Mouse (Mus musculus): ENCODE data around the gene Hoxa10.

Gene Hoxa10

GRCm38 (mm10) chr6:52240389-52241000 is at the start of gene Hoxa10:
Gene Hoxa10, minus strand, starts transcription at chr6:52240854.
- peak; percentile 69 for DNase-seq (ENCODE audit: low spot score)

DNA sequence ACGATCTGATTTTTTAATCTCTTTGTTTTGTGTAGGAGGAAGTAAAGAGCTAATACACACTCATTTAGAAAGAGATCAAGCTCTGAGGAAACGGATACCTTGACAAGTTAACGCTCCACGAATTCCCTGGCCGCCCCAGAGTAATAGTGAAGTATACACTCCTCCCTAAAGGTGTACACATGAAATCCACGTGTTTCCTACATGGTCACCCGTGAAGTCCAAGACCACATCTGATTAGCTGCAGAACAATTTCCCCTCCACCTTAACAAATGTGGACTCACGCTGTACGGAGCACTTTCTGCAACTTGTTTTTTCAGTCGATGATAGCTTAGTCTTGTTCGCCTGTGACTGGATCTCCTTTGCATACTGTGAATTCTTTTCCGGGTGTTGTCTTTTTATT is 49.5 kb upstream of the Hoxa10 start:
- DNase-seq (ENCODE audit: low spot score): no peak

DNA sequence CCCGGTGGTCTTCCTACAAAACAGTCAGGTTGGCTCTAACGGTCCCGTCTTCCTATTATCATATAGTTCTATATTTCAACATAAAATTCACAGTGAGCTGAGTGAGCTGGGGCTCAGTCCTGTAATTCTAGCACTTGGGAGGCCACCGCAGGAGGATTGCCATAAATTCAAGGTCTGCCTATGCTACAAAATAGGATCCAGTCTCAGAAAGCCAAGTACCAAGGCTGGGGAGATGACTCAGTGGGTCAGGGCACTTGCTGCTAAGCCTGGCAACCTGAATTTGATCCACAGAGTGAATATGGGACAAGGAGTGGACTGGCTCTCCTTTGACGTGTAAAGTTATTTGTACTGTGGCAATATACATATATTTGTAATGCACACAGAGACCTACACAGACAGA is 43.2 kb upstream of the Hoxa10 start:
- DNase-seq (ENCODE audit: low spot score): no peak

DNA sequence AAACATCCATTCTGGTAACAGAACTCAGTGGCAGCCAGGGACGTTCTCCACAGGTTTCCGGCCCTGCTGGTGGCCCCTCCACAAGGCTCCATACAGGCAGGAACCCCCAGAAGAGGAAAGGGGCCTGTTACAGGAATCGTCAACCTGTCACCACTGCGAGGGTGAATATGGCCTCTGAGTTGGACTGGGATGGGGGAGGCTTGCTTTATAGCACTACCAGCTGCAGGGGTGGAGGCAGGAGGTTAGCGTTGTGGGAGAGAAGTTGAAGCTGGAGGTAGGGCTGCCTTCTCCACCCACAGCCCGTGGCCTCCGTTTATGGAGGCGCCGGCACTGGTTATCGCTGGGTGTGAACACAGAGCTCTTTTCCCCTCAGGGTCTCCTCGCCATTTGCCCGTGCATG is 40.4 kb upstream of the Hoxa10 start:
- DNase-seq (ENCODE audit: low spot score): no peak

DNA sequence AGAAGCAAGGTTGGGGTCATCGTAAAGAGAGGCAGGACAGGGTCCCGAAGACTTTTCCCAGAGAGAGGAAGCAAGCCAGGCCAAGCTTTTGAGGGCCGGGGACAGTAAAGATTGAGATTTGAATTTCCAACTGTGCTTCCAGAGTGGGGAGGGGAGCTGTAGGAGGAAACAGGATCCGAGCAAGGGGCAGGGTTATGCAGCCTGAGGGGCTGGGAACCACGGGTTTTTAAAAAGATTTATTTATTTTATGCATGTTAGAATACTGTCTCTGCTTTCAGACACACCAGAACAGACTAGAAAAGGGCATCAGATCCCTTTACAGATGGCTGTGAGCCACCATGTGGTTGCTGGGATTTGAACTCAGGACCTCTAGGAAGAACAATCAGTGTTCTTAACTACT is 36.3 kb upstream of the Hoxa10 start:
- no peak for DNase-seq (ENCODE audit: low spot score)

- no peak for DNase-seq (ENCODE audit: low spot score)
These were observed 35.7 kb upstream of the Hoxa10 start for GRCm38 (mm10) chr6:52276382-52276781.

DNA sequence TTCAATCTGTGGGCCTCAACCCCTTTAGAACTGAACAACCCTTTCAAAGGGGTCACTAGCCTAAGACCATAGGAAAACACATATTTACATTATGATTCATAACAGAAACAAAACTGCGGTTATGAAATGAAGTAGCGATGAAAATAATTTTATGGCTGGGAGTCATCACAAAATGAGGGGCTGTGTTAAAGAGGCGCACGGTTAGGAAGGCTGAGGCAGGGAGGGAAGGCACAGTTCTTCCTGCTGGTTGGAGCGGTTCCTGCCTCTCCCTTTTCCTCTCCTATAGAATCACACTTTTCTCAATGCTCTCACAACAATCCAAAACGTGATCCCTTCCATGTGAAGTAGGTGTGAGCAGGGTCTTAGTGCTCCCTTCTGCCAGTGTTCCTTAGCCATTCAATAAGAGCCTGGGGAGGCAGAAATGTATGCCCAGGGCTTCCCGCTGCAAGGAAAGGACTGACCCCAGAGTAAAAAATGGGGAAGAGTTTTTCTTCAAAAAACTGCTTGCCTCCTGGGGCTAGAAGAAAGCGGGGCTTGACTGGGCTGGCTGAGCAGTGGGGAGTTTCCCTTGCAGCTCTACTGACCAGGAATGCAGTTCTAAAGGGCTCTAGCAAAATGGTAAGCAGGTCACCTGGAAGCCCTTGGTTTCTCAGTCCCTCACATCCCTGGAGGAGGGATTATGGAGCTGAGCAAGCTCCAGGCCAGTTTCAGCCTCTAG is 35.1 kb upstream of the Hoxa10 start:
- DNase-seq (ENCODE audit: low spot score): no peak

DNA sequence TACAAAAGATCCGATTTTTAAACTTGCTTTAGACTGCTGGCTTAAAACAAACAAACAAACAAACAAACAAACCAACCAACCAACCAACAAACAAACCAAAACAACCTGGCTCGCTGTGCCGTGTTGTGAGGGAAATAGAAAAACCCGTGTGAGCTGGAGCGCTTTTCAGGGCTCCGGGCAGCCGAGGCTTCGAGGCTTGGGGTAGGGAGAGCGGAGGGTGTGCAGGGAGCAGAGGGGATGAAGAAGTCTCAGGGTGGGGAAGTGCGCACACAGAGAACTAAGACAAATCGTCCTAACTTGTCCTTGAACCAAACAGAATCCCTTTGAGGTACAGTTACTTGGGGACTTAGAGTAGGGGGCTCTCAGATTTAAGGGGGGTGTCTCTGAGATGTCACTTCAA is 33.9 kb upstream of the Hoxa10 start:
- no peak for DNase-seq (ENCODE audit: low spot score)

- no peak for DNase-seq (ENCODE audit: low spot score)
These were observed 33.1 kb upstream of the Hoxa10 start for GRCm38 (mm10) chr6:52273656-52274280.

GRCm38 (mm10) chr6:52272766-52273655 is 32.4 kb upstream of the Hoxa10 start:
- no peak for DNase-seq (ENCODE audit: low spot score)

DNA sequence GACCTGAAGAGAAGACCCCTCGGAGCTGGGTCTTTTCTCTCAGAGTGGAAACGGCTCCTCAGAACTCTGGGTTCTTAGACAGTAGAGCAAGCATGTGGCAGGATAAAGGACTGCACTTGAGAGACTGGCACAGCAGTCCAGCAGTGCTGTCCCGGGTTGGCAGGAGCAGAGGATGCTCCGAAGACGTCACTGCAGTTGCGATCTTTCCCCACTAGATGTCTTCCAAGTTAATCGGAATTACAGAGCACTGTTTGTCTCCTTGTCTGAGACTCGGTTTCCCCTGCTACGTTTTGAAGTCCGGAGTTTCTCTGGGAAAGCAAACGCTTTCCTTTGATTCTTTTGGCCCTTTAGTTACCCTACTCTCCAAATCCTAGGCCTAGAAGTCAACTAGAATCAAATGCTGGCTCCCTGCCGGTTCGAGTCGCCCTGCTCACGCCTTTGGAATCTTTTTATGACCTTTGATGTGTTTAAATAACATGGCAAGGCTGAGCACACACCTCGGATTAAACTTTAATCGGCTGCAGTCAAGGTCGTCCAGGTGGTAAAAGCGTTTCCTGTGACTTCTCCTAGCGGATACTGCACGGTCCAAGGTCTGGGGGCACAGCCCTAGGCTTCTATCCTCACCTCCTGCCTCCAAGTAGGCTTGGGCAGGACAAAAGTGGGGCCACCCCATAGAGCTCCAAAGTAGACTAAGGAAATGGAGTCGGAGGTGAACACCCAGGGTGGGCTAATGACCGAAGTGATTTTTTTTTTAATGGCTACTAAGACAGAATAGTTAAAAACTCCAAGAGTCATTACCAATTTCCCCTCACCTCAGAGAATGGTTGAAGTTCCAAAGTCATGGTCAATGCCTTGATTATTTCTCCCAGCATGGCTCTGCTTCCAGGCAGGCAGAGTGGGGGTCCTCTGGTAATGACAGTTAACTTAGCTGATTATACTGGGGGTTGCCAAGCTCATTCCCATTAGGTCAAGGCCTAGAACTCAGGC is 30.1 kb upstream of the Hoxa10 start:
- DNase-seq (ENCODE audit: low spot score): peak; percentile 63

- no peak for DNase-seq (ENCODE audit: low spot score)
These were observed 28.1 kb upstream of the Hoxa10 start for GRCm38 (mm10) chr6:52268756-52269155.

- no peak for DNase-seq (ENCODE audit: low spot score)
These were observed 27.7 kb upstream of the Hoxa10 start for GRCm38 (mm10) chr6:52268341-52268740.

GRCm38 (mm10) chr6:52267691-52268090 is 27.0 kb upstream of the Hoxa10 start:
- no peak for DNase-seq (ENCODE audit: low spot score)

GRCm38 (mm10) chr6:52267221-52267620 is 26.6 kb upstream of the Hoxa10 start:
- DNase-seq (ENCODE audit: low spot score): no peak

- no peak for DNase-seq (ENCODE audit: low spot score)
These were observed 26.0 kb upstream of the Hoxa10 start for GRCm38 (mm10) chr6:52266666-52266985.

DNA sequence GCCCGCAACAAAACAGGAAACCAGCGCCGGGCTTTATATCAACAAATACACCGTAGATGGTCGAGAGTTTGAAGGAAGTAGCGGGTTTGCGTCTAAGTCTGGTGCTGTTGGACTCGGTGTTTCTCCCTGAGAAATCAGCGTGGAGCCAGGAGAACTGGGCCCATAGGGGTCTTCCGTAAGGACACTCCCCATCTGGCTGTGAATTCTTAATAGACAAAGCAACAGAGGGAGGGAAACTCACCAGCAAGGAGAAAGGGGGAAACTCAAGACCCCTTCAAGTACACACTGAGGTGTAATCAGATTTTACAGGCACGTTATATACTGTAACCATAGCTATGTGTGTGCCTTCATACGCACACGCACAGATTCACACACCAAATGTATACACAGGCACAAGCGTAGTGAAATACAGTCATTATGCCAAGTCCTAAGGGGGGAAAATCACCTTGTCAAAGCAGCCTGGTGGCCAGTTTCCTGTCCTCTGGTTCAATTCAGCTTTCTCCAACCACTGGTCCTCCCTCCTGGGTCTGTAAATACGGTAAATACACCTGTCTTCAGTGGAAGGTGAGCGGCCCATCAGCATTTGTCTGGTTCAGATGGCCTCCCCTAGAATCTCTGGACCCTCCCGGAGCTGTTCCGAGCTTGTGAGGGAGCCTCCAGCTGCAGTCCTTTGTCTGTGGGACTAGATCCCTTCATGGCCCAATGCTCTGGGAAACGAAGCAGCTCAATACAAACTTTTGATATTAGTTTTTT is 25.4 kb upstream of the Hoxa10 start:
- no peak for DNase-seq (ENCODE audit: low spot score)

DNA sequence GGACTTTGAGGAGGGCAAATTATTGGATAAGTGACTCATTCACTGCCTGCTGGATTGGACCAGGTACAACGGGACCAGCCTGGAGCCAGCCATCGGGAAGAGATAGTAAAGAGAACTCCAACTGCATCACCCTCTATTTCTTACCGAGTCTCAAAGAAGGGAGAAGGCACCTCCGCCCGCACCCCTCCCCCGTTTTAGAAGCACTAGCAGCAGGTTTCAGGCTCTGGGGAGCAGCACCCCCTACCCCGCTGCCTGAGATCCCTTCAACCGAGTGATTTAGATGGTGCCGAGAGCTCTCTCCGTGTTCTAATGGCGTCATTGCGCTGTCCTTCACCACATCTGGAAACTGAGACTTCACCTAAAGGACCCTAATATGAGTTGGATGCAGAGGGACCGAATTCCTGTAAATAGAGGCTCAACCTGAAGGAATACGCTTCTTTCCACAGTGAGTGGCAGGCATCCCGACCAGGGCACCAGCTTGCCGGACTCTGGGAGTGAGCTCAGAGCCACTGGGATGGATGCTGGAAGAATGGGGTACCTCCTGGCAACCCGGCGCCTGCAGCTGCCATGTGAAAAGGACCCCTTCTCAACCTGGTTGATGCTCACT is 24.8 kb upstream of the Hoxa10 start:
- no peak for DNase-seq (ENCODE audit: low spot score)

GRCm38 (mm10) chr6:52264106-52264790 is 23.6 kb upstream of the Hoxa10 start:
- no peak for DNase-seq (ENCODE audit: low spot score)

- DNase-seq (ENCODE audit: low spot score): no peak
These were observed 22.6 kb upstream of the Hoxa10 start for GRCm38 (mm10) chr6:52263321-52263585.
